Mouse (Mus musculus) MEL (cell line): Measurements from ENCODE around the gene Gdap1l1.

Source experiments
- CTCF ChIP-seq, 3 experiments: IDR thresholded peaks in 2 of 3; conservative IDR thresholded peaks in 1 of 3; 2 replicates each; pipeline ENCODE4 v1.5.1; 2011 to 2012; ENCODE audit warnings: low read length in 3 of 3, low read depth in 2 of 3, mild to moderate bottlenecking in 2 of 3, improper control_type of control experiment in 1 of 3, inconsistent platforms in 1 of 3, mixed read lengths in 1 of 3, moderate library complexity in 1 of 3; ENCODE audit not compliant: control insufficient read depth in 1 of 3, insufficient read depth in 1 of 3, poor library complexity in 1 of 3, severe bottlenecking in 1 of 3
- E2F4 ChIP-seq: IDR thresholded peaks from 2 replicates; pipeline ENCODE4 v1.6.1; 2011; ENCODE audit warnings: low read depth, low read length, improper control_type of control experiment, borderline replicate concordance
- EP300 ChIP-seq, 2 experiments: IDR thresholded peaks; 2 replicates each; pipeline ENCODE4 v1.6.1; 2011; ENCODE audit warnings: improper control_type of control experiment in 2 of 2, low read length in 2 of 2, low read depth in 1 of 2, mild to moderate bottlenecking in 1 of 2
- HCFC1 ChIP-seq: IDR thresholded peaks from 2 replicates; pipeline ENCODE4 v1.6.1; 2012; ENCODE audit warnings: low read depth, mild to moderate bottlenecking, inconsistent platforms, low read length, improper control_type of control experiment, moderate library complexity
- JUND ChIP-seq: IDR thresholded peaks from 2 replicates; pipeline ENCODE4 v1.6.1; 2011; ENCODE audit warnings: low read depth, mild to moderate bottlenecking, improper control_type of control experiment, low read length
- KAT2A ChIP-seq: conservative IDR thresholded peaks from 2 replicates; pipeline ENCODE4 v1.6.1; 2012; ENCODE audit warnings: low read depth, low read length, improper control_type of control experiment, inconsistent platforms
- MAX ChIP-seq: IDR thresholded peaks from 2 replicates; pipeline ENCODE4 v1.6.1; 2011; ENCODE audit warnings: low read length, improper control_type of control experiment
- NELFE ChIP-seq: IDR thresholded peaks from 2 replicates; pipeline ENCODE4 v1.6.1; 2011; ENCODE audit warnings: low read depth, low read length, improper control_type of control experiment
- POLR2A ChIP-seq, 2 experiments: IDR thresholded peaks; 2 replicates each; pipeline ENCODE4 v1.6.1; 2011 to 2012; ENCODE audit warnings: low read length in 2 of 2, mild to moderate bottlenecking in 2 of 2, control low read depth in 1 of 2, improper control_type of control experiment in 1 of 2, low read depth in 1 of 2, moderate library complexity in 1 of 2; ENCODE audit not compliant: control insufficient read depth in 1 of 2, insufficient read depth in 1 of 2, poor library complexity in 1 of 2
- POLR2AphosphoS2 ChIP-seq: IDR thresholded peaks from 2 replicates; pipeline ENCODE4 v1.6.1; 2011; ENCODE audit warnings: low read length, improper control_type of control experiment
- RCOR1 ChIP-seq: IDR thresholded peaks from 2 replicates; pipeline ENCODE4 v1.6.1; 2012; ENCODE audit warnings: low read depth, mild to moderate bottlenecking, inconsistent platforms, low read length, improper control_type of control experiment
- ZC3H11A ChIP-seq: IDR thresholded peaks from 2 replicates; pipeline ENCODE4 v1.6.1; 2012; ENCODE audit warnings: low read depth, mild to moderate bottlenecking, inconsistent platforms, low read length, improper control_type of control experiment
- ZNF384 ChIP-seq: IDR thresholded peaks from 2 replicates; pipeline ENCODE4 v1.6.1; 2012; ENCODE audit warnings: low read depth, mild to moderate bottlenecking, inconsistent platforms, low read length, improper control_type of control experiment

- TF ChIP-seq EP300 (IDR thresholded peaks at IDR 0.05; ENCODE audit: low read depth in 1 of 2, low read length in 2 of 2): no peak
- no peak for TF ChIP-seq ZC3H11A
- TF ChIP-seq KAT2A: no peak
- TF ChIP-seq POLR2A (IDR thresholded peaks at IDR 0.05; ENCODE audit: control insufficient read depth in 1 of 2, insufficient read depth in 1 of 2, low read depth in 1 of 2, low read length in 2 of 2, poor library complexity in 1 of 2): no peak
- TF ChIP-seq ZNF384: no peak
- TF ChIP-seq CTCF (IDR thresholded peaks at IDR 0.05 in 2 of 3, conservative IDR thresholded peaks at IDR 0.05 in 1 of 3; ENCODE audit: control insufficient read depth in 1 of 3, insufficient read depth in 1 of 3, low read depth in 2 of 3, low read length in 3 of 3, poor library complexity in 1 of 3, severe bottlenecking in 1 of 3): no peak
- TF ChIP-seq E2F4: no peak
- no peak for TF ChIP-seq MAX
- TF ChIP-seq NELFE: no peak
- TF ChIP-seq POLR2AphosphoS2: no peak
- TF ChIP-seq JUND: no peak
- TF ChIP-seq RCOR1: no peak
- no peak for TF ChIP-seq HCFC1
Observed at GRCm38 (mm10) chr2:163503191-163503590, 64.9 kb downstream of the Gdap1l1 start.
